Mouse (Mus musculus) cerebellum, adult 2 months (tissue): ENCODE data around the gene A830018L16Rik. TPM values are rescaled to one million over a fixed set of nuclear protein-coding genes. Genes with fewer than 3 reads are reported as not detected.
"Not testable (repeated sequence)": the region's sequence is repeated elsewhere in the genome, so short reads cannot be mapped to it uniquely, and the experiment has no call there.

ENCODE experiments used
- DNase-seq, 2 experiments: peaks; one replicate each; pipeline ENCODE4 v3.0.0; 2021
- H3K27ac ChIP-seq: fragments of 200-500 bp; 2 replicates; pipeline ENCODE4 v1.5.1; 2012; ENCODE audit warnings: low read length, control low read depth, inconsistent platforms; ENCODE audit not compliant: insufficient read depth
- H3K27me3 ChIP-seq: fragments of 200-500 bp; 2 replicates; pipeline ENCODE4 v1.6.1; 2012; ENCODE audit warnings: inconsistent platforms, mild to moderate bottlenecking, low read length, moderate library complexity; ENCODE audit not compliant: control insufficient read depth, insufficient read depth
- H3K4me1 ChIP-seq: fragments of 200-500 bp; 2 replicates; pipeline ENCODE4 v1.6.1; 2011; ENCODE audit warnings: low read length; ENCODE audit not compliant: control insufficient read depth, insufficient read depth
- H3K4me3 ChIP-seq: fragments of 200-500 bp; replicated peaks from 2 replicates; pipeline ENCODE3; 2011; ENCODE audit warnings: mild to moderate bottlenecking, low read depth, low read length, control low read depth; ENCODE audit not compliant: insufficient read depth
- CTCF ChIP-seq: fragments of 200-500 bp; IDR thresholded peaks from 2 replicates; pipeline ENCODE4 v1.5.1; 2011; ENCODE audit warnings: low read depth, mild to moderate bottlenecking, control low read depth, low read length, moderate library complexity, borderline replicate concordance; ENCODE audit not compliant: insufficient read depth
- POLR2A ChIP-seq: fragments of 200-500 bp; IDR thresholded peaks from 2 replicates; pipeline ENCODE4 v1.6.1; 2011; ENCODE audit warnings: low read length, control low read depth, borderline replicate concordance; ENCODE audit not compliant: insufficient read depth
- WGBS: fragments of 180-500 bp; shearing (Covaris S2); methylation state at CpG from one replicate; pipeline ENCODE4 v1.1.7; 2018; 5-methylcytosine and 5-hydroxymethylcytosine counted together
- polyA plus RNA-seq: library from polyadenylated mRNA; depleted of rRNA; stranded (reverse); fragments of >200 nt; gene quantifications from 2 replicates; pipeline ENCODE4 v1.2.3, GENCODE M21; 2012

A830018L16Rik gene
- polyA plus RNA-seq, 1 experiment = 7.3 TPM

- no peak for DNase-seq
- no peaks in the 10 kb centered on the region for H3K27me3 ChIP-seq
- 66% methylated on average over 1 of the region's 1 CpGs for WGBS
Measured at GRCm38 (mm10) chr1:12010607-12011006, 596.7 kb downstream of the A830018L16Rik start.

GRCm38 (mm10) chr1:12020646-12021045, 606.7 kb downstream of the A830018L16Rik start:
- H3K4me3 ChIP-seq, H3K4me1 ChIP-seq, H3K27me3 ChIP-seq, H3K27ac ChIP-seq, DNase-seq: not testable (repeated sequence)
- WGBS = 91% methylated on average over 5 of the region's 5 CpGs

More at GRCm38 (mm10) chr1:12010607-12011006, 596.7 kb downstream of the A830018L16Rik start:
- Histone ChIP-seq H3K27ac (no peak overlapping the region), H3K4me1 (no peaks in the 10 kb centered on the region), H3K4me3 (no peak overlapping the region)
- TF ChIP-seq POLR2A (no peak), CTCF (no peak)
